Mouse (Mus musculus) embryonic facial prominence, embryonic 10.5 days (tissue): Measurements from ENCODE around the gene Vps39. TPM values are rescaled to one million over a fixed set of nuclear protein-coding genes. Genes with fewer than 3 reads are reported as not detected.

Experiments
- DNase-seq: peaks from one replicate; pipeline ENCODE4 v3.0.0-alpha.2; 2017; ENCODE audit warnings: low spot score
- H3K27ac ChIP-seq: fragments of 300-500 bp; sonication (generic); replicated peaks from 2 replicates; pipeline ENCODE4 v1.5.1; 2016; ENCODE audit warnings: mild to moderate bottlenecking
- H3K27me3 ChIP-seq: fragments of 300-500 bp; sonication (generic); replicated peaks from 2 replicates; pipeline ENCODE4 v1.6.1; 2016; ENCODE audit warnings: low read depth, mild to moderate bottlenecking; ENCODE audit not compliant: poor library complexity, severe bottlenecking
- H3K36me3 ChIP-seq: fragments of 300-500 bp; sonication (generic); replicated peaks from 2 replicates; pipeline ENCODE4 v1.6.1; 2016; ENCODE audit warnings: mild to moderate bottlenecking, moderate library complexity
- H3K4me1 ChIP-seq: fragments of 300-500 bp; sonication (generic); 2 replicates; pipeline ENCODE4 v1.6.1; 2016
- H3K4me3 ChIP-seq: fragments of 300-500 bp; sonication (generic); 2 replicates; pipeline ENCODE4 v1.5.1; 2016; ENCODE audit warnings: mild to moderate bottlenecking, moderate library complexity
- H3K9me3 ChIP-seq: fragments of 300-500 bp; sonication (generic); 2 replicates; pipeline ENCODE4 v1.6.1; 2016; ENCODE audit warnings: mild to moderate bottlenecking
- WGBS: fragments of 180-500 bp; shearing (Covaris S2); methylation state at CpG from one replicate; pipeline ENCODE4 v1.1.7; 2016; 5-methylcytosine and 5-hydroxymethylcytosine counted together
- polyA plus RNA-seq: library from polyadenylated mRNA; unstranded; fragments of >200 nt; fragmentation: Nextera tagmentation; extraction: Ambion mirVana; gene quantifications from 2 replicates; pipeline ENCODE4 v1.2.1, GENCODE M21; 2016

Vps39 gene
- polyA plus RNA-seq, 1 experiment from 2014 or later = 27.1 TPM

- H3K4me1 ChIP-seq = peaks cover 15% of the 10 kb centered on the region
- peaks cover 55% of the 10 kb centered on the region for H3K36me3 ChIP-seq
- H3K9me3 ChIP-seq = no peaks in the 10 kb centered on the region
- H3K27ac ChIP-seq = no peak overlapping the region
- WGBS = 82% methylated on average over 9 of the region's 9 CpGs
- H3K27me3 ChIP-seq = no peaks in the 10 kb centered on the region
- no peak for DNase-seq
- H3K4me3 ChIP-seq = no peak overlapping the region
Measured at GRCm38 (mm10) chr2:120348120-120348519, 4.8 kb downstream of the Vps39 start.

GRCm38 (mm10) chr2:120341741-120342140 is 11.2 kb downstream of the Vps39 start:
- no peaks in the 10 kb centered on the region for H3K4me1 ChIP-seq
- no peaks in the 10 kb centered on the region for H3K9me3 ChIP-seq
- H3K27me3 ChIP-seq = no peaks in the 10 kb centered on the region
- 96% methylated on average over 1 of the region's 1 CpGs for WGBS
- peaks cover 92% of the 10 kb centered on the region for H3K36me3 ChIP-seq
- no peak for DNase-seq
- H3K4me3 ChIP-seq = no peak overlapping the region
- no peak overlapping the region for H3K27ac ChIP-seq

- no peak overlapping the region for H3K27ac ChIP-seq
- DNase-seq = no peak
- H3K9me3 ChIP-seq = no peaks in the 10 kb centered on the region
- no peaks in the 10 kb centered on the region for H3K4me1 ChIP-seq
- H3K36me3 ChIP-seq = peaks cover 83% of the 10 kb centered on the region
- no peak overlapping the region for H3K4me3 ChIP-seq
- H3K27me3 ChIP-seq = no peaks in the 10 kb centered on the region
- 81% methylated on average over 2 of the region's 2 CpGs for WGBS
Measured at GRCm38 (mm10) chr2:120337886-120338285, 15.1 kb downstream of the Vps39 start.

- Histone ChIP-seq H3K9me3 (no peaks in the 10 kb centered on the region), H3K36me3 (peaks cover 85% of the 10 kb centered on the region), H3K4me1 (no peaks in the 10 kb centered on the region), H3K27ac (no peak overlapping the region), H3K4me3 (no peak overlapping the region), H3K27me3 (no peaks in the 10 kb centered on the region)
- no peak for DNase-seq
- 91% methylated on average over 4 of the region's 4 CpGs for WGBS
Measured at GRCm38 (mm10) chr2:120331575-120331974, 21.4 kb downstream of the Vps39 start.

- Histone ChIP-seq H3K27ac (no peak overlapping the region), H3K4me1 (no peaks in the 10 kb centered on the region)
- WGBS = 75% methylated on average over 4 of the region's 4 CpGs
Measured at GRCm38 (mm10) chr2:120315077-120315476, 37.9 kb downstream of the Vps39 start.

GRCm38 (mm10) chr2:120314487-120314886 is 38.5 kb downstream of the Vps39 start:
- WGBS = 90% methylated on average over 4 of the region's 4 CpGs
- DNase-seq = no peak
- Histone ChIP-seq H3K9me3 (no peaks in the 10 kb centered on the region), H3K27me3 (no peaks in the 10 kb centered on the region), H3K4me1 (no peaks in the 10 kb centered on the region), H3K36me3 (peaks cover 36% of the 10 kb centered on the region), H3K4me3 (no peak overlapping the region), H3K27ac (no peak overlapping the region)

More at GRCm38 (mm10) chr2:120315077-120315476, 37.9 kb downstream of the Vps39 start:
- peaks cover 39% of the 10 kb centered on the region for H3K36me3 ChIP-seq
- H3K27me3 ChIP-seq = no peaks in the 10 kb centered on the region
- no peak overlapping the region for H3K4me3 ChIP-seq
- no peak for DNase-seq
- no peaks in the 10 kb centered on the region for H3K9me3 ChIP-seq

GRCm38 (mm10) chr2:120313976-120314375 is 39.0 kb downstream of the Vps39 start, which contains the start of gene Pla2g4f:
Gene Pla2g4f (minus strand): TSS chr2:120314165.
- Histone ChIP-seq H3K27ac (no peak within 1 kb of the TSS), H3K27me3 (no peaks in the 10 kb centered on the region), H3K4me1 (no peaks in the 10 kb centered on the region), H3K4me3 (no peak within 1 kb of the TSS), H3K9me3 (no peaks in the 10 kb centered on the region), H3K36me3 (peaks cover 31% of the 10 kb centered on the region)
- WGBS = 58% methylated on average over 3 of the region's 3 CpGs
- no peak for DNase-seq

- DNase-seq = no peak
- WGBS = 91% methylated on average over 7 of the region's 7 CpGs
- Histone ChIP-seq H3K36me3 (peaks cover 14% of the 10 kb centered on the region), H3K4me3 (no peak overlapping the region), H3K27ac (no peak overlapping the region), H3K9me3 (no peaks in the 10 kb centered on the region), H3K27me3 (no peaks in the 10 kb centered on the region), H3K4me1 (no peaks in the 10 kb centered on the region)
Measured at GRCm38 (mm10) chr2:120312276-120312825, 40.6 kb downstream of the Vps39 start.

GRCm38 (mm10) chr2:120304113-120304512 is 48.8 kb downstream of the Vps39 start:
- Histone ChIP-seq H3K9me3 (no peaks in the 10 kb centered on the region), H3K27ac (no peak overlapping the region), H3K4me1 (no peaks in the 10 kb centered on the region), H3K4me3 (no peak overlapping the region), H3K27me3 (no peaks in the 10 kb centered on the region), H3K36me3 (no peaks in the 10 kb centered on the region)
- 34% methylated on average over 3 of the region's 3 CpGs for WGBS
- DNase-seq = no peak

GRCm38 (mm10) chr2:120301076-120301475 is 51.9 kb downstream of the Vps39 start:
- Histone ChIP-seq H3K36me3 (no peaks in the 10 kb centered on the region), H3K27me3 (no peaks in the 10 kb centered on the region), H3K4me1 (no peaks in the 10 kb centered on the region), H3K27ac (no peak overlapping the region), H3K4me3 (no peak overlapping the region), H3K9me3 (no peaks in the 10 kb centered on the region)
- DNase-seq = no peak
- WGBS = 94% methylated on average over 6 of the region's 6 CpGs

- Histone ChIP-seq H3K27ac (no peak overlapping the region), H3K36me3 (no peaks in the 10 kb centered on the region), H3K4me1 (no peaks in the 10 kb centered on the region), H3K9me3 (no peaks in the 10 kb centered on the region), H3K27me3 (no peaks in the 10 kb centered on the region), H3K4me3 (no peak overlapping the region)
- 84% methylated on average over 4 of the region's 4 CpGs for WGBS
- no peak for DNase-seq
Measured at GRCm38 (mm10) chr2:120299866-120300265, 53.1 kb downstream of the Vps39 start.

GRCm38 (mm10) chr2:120296160-120296559 is 56.8 kb downstream of the Vps39 start:
- 24% methylated on average over 2 of the region's 2 CpGs for WGBS
- Histone ChIP-seq H3K36me3 (no peaks in the 10 kb centered on the region), H3K27ac (no peak overlapping the region), H3K4me3 (no peak overlapping the region), H3K9me3 (no peaks in the 10 kb centered on the region), H3K27me3 (no peaks in the 10 kb centered on the region), H3K4me1 (no peaks in the 10 kb centered on the region)
- DNase-seq = no peak

GRCm38 (mm10) chr2:120291471-120292078 is 61.4 kb downstream of the Vps39 start:
- Histone ChIP-seq H3K36me3 (no peaks in the 10 kb centered on the region), H3K27me3 (no peaks in the 10 kb centered on the region), H3K4me3 (no peak overlapping the region), H3K4me1 (no peaks in the 10 kb centered on the region), H3K27ac (no peak overlapping the region), H3K9me3 (no peaks in the 10 kb centered on the region)
- WGBS = 89% methylated on average over 8 of the region's 9 CpGs
- no peak for DNase-seq
